In genomic region chr6:29695290-29695674, GRCm38 (mm10) we compare ENCODE assay signal across 8 mouse cellular contexts. TPM values are rescaled to one million over a fixed set of nuclear protein-coding genes. Genes with fewer than 3 reads are reported as not detected.
DNase-seq lines count a peak whose midpoint lies in the region; ATAC-seq and TF ChIP-seq lines count a peak whose summit lies in the region.

No protein-coding gene starts in this region.

- 52% methylated on average over 3 of the region's 3 CpGs for WGBS in lung, embryonic 14.5 days
- 78% methylated on average over 3 of the region's 3 CpGs for WGBS in lung, adult 2 months
- WGBS in hindbrain, postnatal 0 days, result 45% methylated on average over 3 of the region's 3 CpGs

- H3K27me3 ChIP-seq in lung, embryonic 14.5 days (ENCODE audit: insufficient read depth, low read length), result peaks cover 32% of the 10 kb centered on the region
- H3K27me3 ChIP-seq in hindbrain, postnatal 0 days (ENCODE audit: insufficient read depth, low read length), result no peaks in the 10 kb centered on the region
- peaks cover 17% of the 10 kb centered on the region for H3K27me3 ChIP-seq in myocyte (ENCODE audit: control insufficient read depth, insufficient read depth, insufficient read length)

- H3K9me3 ChIP-seq in lung, embryonic 14.5 days (ENCODE audit: low read depth, low read length), result no peaks in the 10 kb centered on the region
- no peaks in the 10 kb centered on the region for H3K9me3 ChIP-seq in hindbrain, postnatal 0 days (ENCODE audit: low read length)

- peak; percentile 83 for DNase-seq in heart, adult 11 months
- no peak for DNase-seq in heart, postnatal 25 days (ENCODE audit: low spot score)
- no peak for DNase-seq in lung, embryonic 14.5 days
- DNase-seq in lung, adult 2 months, result no peak
- DNase-seq in hindbrain, postnatal 0 days (ENCODE audit: low spot score), result no peak
- no peak for DNase-seq in adrenal gland, adult 2 months
- DNase-seq in left cerebral cortex, postnatal 4 days, result no peak

- peak overlapping the region; percentile 35 for H3K4me2 ChIP-seq in lung, embryonic 14.5 days
- peak overlapping the region; percentile 99 for H3K4me2 ChIP-seq in hindbrain, postnatal 0 days (ENCODE audit: low read depth, low read length)
- H3K4me2 ChIP-seq in myocyte (ENCODE audit: low read depth), result no peak overlapping the region

- H3K9ac ChIP-seq in lung, embryonic 14.5 days, result peak overlapping the region; percentile 30; the same call in 1 of the 2 replicates
- peak overlapping the region; percentile 76 for H3K9ac ChIP-seq in hindbrain, postnatal 0 days (replicated peaks; ENCODE audit: low read length)

- H3K36me3 ChIP-seq in lung, embryonic 14.5 days (ENCODE audit: insufficient read depth), result no peaks in the 10 kb centered on the region
- H3K36me3 ChIP-seq in hindbrain, postnatal 0 days (ENCODE audit: insufficient read depth, low read length), result no peaks in the 10 kb centered on the region
- H3K36me3 ChIP-seq in myocyte (ENCODE audit: control insufficient read depth, insufficient read depth), result no peaks in the 10 kb centered on the region

- TF ChIP-seq CTCF in lung, embryonic 14.5 days (IDR thresholded peaks at IDR 0.05; ENCODE audit: low read depth), result no peak
- TF ChIP-seq CTCF in lung, adult 2 months (IDR thresholded peaks at IDR 0.05; ENCODE audit: insufficient read depth, low read length), result no peak
- no peak for TF ChIP-seq CTCF in hindbrain, postnatal 0 days (IDR thresholded peaks at IDR 0.05; ENCODE audit: low read depth)

- H3K4me1 ChIP-seq in lung, embryonic 14.5 days (ENCODE audit: insufficient read depth), result no peaks in the 10 kb centered on the region
- no peaks in the 10 kb centered on the region for H3K4me1 ChIP-seq in lung, adult 2 months (ENCODE audit: control insufficient read depth, insufficient read depth, low read length)
- H3K4me1 ChIP-seq in hindbrain, postnatal 0 days (ENCODE audit: insufficient read depth, low read length), result peaks cover 4% of the 10 kb centered on the region; the same call in 1 of the 2 replicates

- H3K27ac ChIP-seq in lung, embryonic 14.5 days (ENCODE audit: low read depth), result no peak overlapping the region
- peak overlapping the region; percentile 36; the same call in 1 of the 2 replicates for H3K27ac ChIP-seq in hindbrain, postnatal 0 days

- intact Hi-C loops in heart, postnatal 25 days (cut with DNase I), result no loop called here
- intact Hi-C loops in left cerebral cortex, postnatal 4 days (cut with DNase I), result no loop called here

- H3K79me2 ChIP-seq in myocyte (ENCODE audit: control insufficient read depth, insufficient read depth), result no peaks in the 10 kb centered on the region

- TF ChIP-seq POLR2A in lung, adult 2 months (IDR thresholded peaks at IDR 0.05; ENCODE audit: borderline replicate concordance, extremely low read depth, low read depth, low read length), result no peak
- no peak for TF ChIP-seq POLR2A in myocyte (IDR thresholded peaks at IDR 0.05; ENCODE audit: insufficient read length, low read depth)

- H3K4me3 ChIP-seq in lung, embryonic 14.5 days (ENCODE audit: low read depth, low read length), result peak overlapping the region; percentile 68; the same call in 1 of the 2 replicates
- H3K4me3 ChIP-seq in lung, adult 2 months (replicated peaks; ENCODE audit: extremely low read depth, low read depth, low read length), result no peak overlapping the region
- H3K4me3 ChIP-seq in hindbrain, postnatal 0 days (ENCODE audit: low read length), result peak overlapping the region; percentile 76
- H3K4me3 ChIP-seq in myocyte, result peak overlapping the region; percentile 13

- ATAC-seq in lung, embryonic 14.5 days (ENCODE audit: insufficient read depth), result no peak
- no peak for ATAC-seq in hindbrain, postnatal 0 days

- H3ac ChIP-seq in myocyte (ENCODE audit: control insufficient read depth, insufficient read length), result no peak overlapping the region

TF ChIP-seq in myocyte, 11 proteins besides CTCF, POLR2A, EP300 and RAD21:
- TF ChIP-seq USF1 (IDR thresholded peaks at IDR 0.05; ENCODE audit: low read depth) (no peak), TCF12 (IDR thresholded peaks at IDR 0.05; ENCODE audit: insufficient read depth, poor library complexity, severe bottlenecking) (no peak), MAX (IDR thresholded peaks at IDR 0.05; ENCODE audit: low read depth) (no peak), REST (IDR thresholded peaks at IDR 0.05; ENCODE audit: insufficient read depth, insufficient read length) (no peak), MYOG (IDR thresholded peaks at IDR 0.05; ENCODE audit: control insufficient read depth in 1 of 3, insufficient read depth in 1 of 3, insufficient read length in 2 of 3, low read depth in 2 of 3) (no peak), SRF (IDR thresholded peaks at IDR 0.05; ENCODE audit: control insufficient read depth, insufficient read length, low read depth) (no peak), POLR2AphosphoS2 (IDR thresholded peaks at IDR 0.05; ENCODE audit: insufficient read length, low read depth) (no peak), E2F4 (IDR thresholded peaks at IDR 0.05; ENCODE audit: insufficient read depth) (no peak), CEBPB (IDR thresholded peaks at IDR 0.05; ENCODE audit: insufficient read depth, poor library complexity, severe bottlenecking) (no peak)

RNA-seq across cellular contexts. Expression of gene Tspan33, which starts 1.3 kb away (rescaled TPM):
- 1 to 10 TPM; 1.4 to 1.5 TPM for total RNA-seq in heart, postnatal 25 days (2021)
- polyA plus RNA-seq in lung, embryonic 14.5 days (2014; fragmentation: Nextera tagmentation; extraction: Ambion mirVana), result 2.0 and 2.1 TPM in 2 replicates
- 2.6 and 2.7 TPM in 2 replicates for polyA plus RNA-seq in lung, adult 2 months (2012; rRNA removed)
- total RNA-seq in hindbrain, postnatal 0 days (2014; rRNA removed), result 23.9 and 26.0 TPM in 2 replicates
- 15.4 and 15.5 TPM in 2 replicates for polyA plus RNA-seq in hindbrain, postnatal 0 days (2015; fragmentation: Nextera tagmentation; extraction: Ambion mirVana)
- 8.6 TPM for polyA plus RNA-seq in myocyte (2012; fragmentation: generic; extraction: Trizol)
- 1 to 10 TPM; 2.2 to 2.5 TPM for total RNA-seq in adrenal gland, adult 2 months (2021)
- polyA plus RNA-seq in adrenal gland, adult 2 months (2012; rRNA removed), result 1.2 and 1.5 TPM in 2 replicates
- 1 to 10 TPM; 7.0 to 8.8 TPM for total RNA-seq in left cerebral cortex, postnatal 4 days (2021)

RNA-seq across cellular contexts. Expression of gene Smo, which starts 40.0 kb away (rescaled TPM):
- total RNA-seq in heart, postnatal 25 days (2021), result 10 to 100 TPM in 1 of 2 experiments, 1 to 10 TPM in 1; 9.4 to 10.3 TPM
- 60.9 and 69.1 TPM in 2 replicates for polyA plus RNA-seq in lung, embryonic 14.5 days (2014; fragmentation: Nextera tagmentation; extraction: Ambion mirVana)
- polyA plus RNA-seq in lung, adult 2 months (2012; rRNA removed), result 36.3 and 41.2 TPM in 2 replicates
- 74.3 and 78.0 TPM in 2 replicates for total RNA-seq in hindbrain, postnatal 0 days (2014; rRNA removed)
- 11.8 and 12.8 TPM in 2 replicates for polyA plus RNA-seq in hindbrain, postnatal 0 days (2015; fragmentation: Nextera tagmentation; extraction: Ambion mirVana)
- 30.2 TPM for polyA plus RNA-seq in myocyte (2012; fragmentation: generic; extraction: Trizol)
- total RNA-seq in adrenal gland, adult 2 months (2021), result 10 to 100 TPM; 41.3 to 46.1 TPM
- 72.3 and 74.7 TPM in 2 replicates for polyA plus RNA-seq in adrenal gland, adult 2 months (2012; rRNA removed)
- 10 to 100 TPM; 14.6 to 16.2 TPM for total RNA-seq in left cerebral cortex, postnatal 4 days (2021)
